Mouse (Mus musculus) gastrocnemius, adult 8-10 months (tissue): Measurements from ENCODE around the gene Fnip2. TPM values are rescaled to one million over a fixed set of nuclear protein-coding genes. Genes with fewer than 3 reads are reported as not detected.
"Not testable (repeated sequence)": the region's sequence is repeated elsewhere in the genome, so short reads cannot be mapped to it uniquely, and the experiment has no call there.

Source experiments
- DNase-seq, 2 experiments: peaks; one replicate each; pipeline ENCODE4 v3.0.0; 2022; ENCODE audit warnings: low spot score in 2 of 2
- total RNA-seq, 4 experiments: library from RNA; stranded (reverse); gene quantifications; 2 replicates each; pipeline ENCODE4 v1.2.4; 2022

Gene Fnip2
- 1 to 10 TPM; 2.8 to 4.3 (median 3.3) TPM for total RNA-seq

GRCm38 (mm10) chr3:79567703-79568362, at the start of gene Fnip2:
Fnip2 (minus strand) TSS chr3:79567796.
- peak; percentile 77 to 85 for DNase-seq

- DNase-seq, result no peak
Measured at GRCm38 (mm10) chr3:79609886-79610285, 42.3 kb upstream of the Fnip2 start.

GRCm38 (mm10) chr3:79595468-79595867, 27.9 kb upstream of the Fnip2 start:
- DNase-seq, result no peak

DNA sequence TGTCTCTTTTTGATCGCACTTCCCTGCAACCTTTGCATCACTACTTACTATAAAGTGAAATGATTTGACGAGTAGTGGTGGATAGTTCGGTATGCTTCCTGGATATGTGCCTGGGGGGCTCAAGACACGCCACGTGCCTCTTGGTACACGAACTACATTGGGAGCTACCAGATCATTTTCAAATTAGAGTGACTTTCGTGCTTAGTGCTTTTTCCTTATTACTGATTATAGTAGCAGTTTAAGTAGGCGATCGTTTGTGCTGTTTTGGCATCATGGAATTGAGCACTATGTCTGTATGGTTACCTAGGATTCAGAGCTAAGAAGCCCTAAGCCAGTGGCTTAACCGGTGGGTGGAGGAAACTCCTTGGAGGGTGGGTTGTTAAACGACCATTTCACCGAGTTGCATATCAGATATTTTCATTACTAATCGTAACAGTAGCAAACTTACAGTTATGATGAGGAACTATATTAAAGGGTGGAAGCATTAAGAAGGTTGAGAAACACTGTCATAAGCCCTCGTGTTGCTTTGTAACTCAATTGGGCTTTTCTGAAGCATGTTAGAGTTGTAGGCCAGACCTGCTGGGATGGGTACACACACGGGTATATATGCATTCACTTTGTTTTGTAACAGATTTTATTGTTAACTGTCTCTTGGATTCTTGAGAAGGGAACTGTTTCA, 24.3 kb upstream of the Fnip2 start:
- DNase-seq, result no peak

GRCm38 (mm10) chr3:79590863-79591792, 23.5 kb upstream of the Fnip2 start, which contains the start of gene Ppid:
Ppid (plus strand) TSS chr3:79591342.
- peak; percentile 44 to 61 for DNase-seq

DNA sequence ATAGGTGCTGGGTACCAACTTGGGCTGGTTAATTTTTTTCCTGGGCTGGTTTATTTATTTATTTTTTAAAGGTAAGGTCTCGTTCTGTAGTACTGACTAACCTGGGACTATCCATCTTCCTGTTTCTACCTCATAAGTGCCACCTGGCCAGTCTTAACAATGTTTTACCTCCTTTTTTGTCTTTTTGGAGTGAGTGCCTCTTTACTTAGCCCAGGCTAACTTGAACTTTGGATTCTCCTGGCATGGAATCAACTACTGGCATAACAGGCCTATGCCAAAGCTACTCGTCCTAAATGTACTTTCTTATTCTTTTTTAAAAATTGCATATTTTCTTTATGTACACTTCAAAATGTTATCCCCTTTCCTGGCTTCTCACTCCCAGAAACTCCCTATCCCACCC, 22.1 kb upstream of the Fnip2 start:
- no peak for DNase-seq

DNA sequence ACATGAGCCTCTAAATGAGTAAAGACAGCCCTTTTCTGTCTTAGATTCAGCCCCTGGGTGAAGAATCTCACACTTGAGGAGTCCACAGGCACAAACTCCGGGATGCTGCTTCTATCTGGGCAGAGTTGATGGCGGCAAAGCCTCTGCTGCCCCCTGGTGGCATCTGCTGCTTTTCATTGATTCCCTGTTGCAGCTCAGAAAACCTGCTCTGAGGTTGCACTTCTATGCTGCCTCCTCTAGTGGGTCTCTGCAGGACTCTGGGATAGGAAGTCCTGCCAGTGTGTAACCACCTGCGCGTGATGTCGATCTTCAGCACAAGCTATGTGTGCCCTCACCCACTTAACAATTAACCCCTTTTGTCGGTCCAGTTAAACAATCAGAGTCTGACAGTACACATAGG, 19.2 kb upstream of the Fnip2 start:
- DNase-seq, result peak; percentile 84 to 85

DNA sequence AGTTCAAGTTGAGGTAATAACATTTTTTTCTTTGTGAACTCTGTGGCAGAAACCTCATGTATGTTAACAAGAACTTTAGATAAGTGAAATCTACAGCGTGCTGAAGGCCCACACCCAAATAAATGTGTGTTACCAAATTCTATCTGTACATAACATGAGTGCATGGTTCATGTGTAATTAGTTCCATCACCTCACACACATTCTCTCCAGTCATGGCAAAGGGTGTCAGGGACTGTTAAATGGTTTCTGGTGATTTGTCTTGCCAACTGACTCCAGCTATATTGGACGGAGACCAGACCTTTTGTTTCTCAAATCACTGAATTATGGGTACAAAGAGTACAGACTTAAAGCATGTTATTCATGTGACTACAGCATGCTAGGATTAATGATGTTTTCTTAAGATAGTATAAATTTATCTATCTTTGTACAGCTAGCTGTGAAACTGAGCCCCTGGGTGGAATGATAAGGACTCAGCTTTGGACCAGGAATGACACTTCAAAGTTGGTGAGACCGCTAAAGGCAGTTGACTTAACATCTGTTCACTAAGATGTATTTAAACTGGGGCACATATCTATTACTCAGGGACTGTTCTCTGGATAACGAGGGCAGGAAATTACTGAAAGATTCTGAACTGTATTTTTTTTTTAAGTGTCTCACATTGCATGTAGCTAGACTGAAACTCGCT, 12.4 kb upstream of the Fnip2 start:
- DNase-seq, result no peak

- DNase-seq, result no peak
Measured at GRCm38 (mm10) chr3:79578164-79578563, 10.6 kb upstream of the Fnip2 start.

- DNase-seq, result no peak
Measured at GRCm38 (mm10) chr3:79577606-79578005, 10.0 kb upstream of the Fnip2 start.

GRCm38 (mm10) chr3:79576865-79577264, 9.3 kb upstream of the Fnip2 start:
- DNase-seq, result no peak

- no peak for DNase-seq
Measured at GRCm38 (mm10) chr3:79576468-79576816, 8.8 kb upstream of the Fnip2 start.

DNA sequence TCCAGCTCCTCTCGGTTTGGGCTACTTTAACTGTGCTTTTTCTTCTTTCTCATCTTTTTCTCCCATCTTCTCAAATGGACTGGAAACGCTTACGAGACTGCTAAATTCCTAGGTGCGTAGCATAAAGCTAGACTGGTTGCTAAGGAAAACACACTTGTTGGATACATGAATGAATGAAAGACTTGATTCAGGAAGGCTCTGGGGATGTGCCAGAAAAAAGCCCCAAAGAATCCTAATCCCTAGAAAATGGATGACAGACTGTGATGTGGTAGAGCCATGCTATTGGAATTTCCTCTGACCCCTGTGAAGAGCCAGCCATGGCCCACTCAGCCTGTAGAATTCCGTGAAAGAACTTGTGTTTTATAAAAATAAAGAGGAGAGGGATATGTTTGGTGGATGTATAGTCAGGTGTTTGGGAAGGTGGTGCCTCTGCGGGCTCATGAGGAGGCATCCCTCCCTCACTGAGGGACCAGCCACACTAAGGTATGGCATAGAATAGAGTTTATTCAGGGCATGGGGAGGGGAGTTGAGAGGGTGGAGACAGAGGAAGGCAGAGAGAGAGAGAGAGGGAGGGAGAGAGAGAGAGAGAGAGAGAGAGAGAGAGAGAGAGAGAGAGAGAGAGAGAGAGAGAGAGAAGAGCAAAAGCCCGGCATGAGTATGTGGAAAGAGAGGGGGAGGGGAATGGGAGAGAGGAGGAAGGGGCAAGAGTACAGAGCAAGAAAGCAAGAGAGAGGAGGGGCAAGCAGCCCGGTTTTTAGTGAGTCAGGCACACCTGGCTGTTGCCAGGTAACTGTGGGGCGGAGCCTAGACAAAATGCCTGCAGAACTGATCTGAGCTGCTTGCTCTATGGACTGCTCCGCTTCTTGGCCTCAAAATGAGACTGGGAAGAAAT, 8.2 kb upstream of the Fnip2 start:
- DNase-seq, result no peak

- DNase-seq, result no peak
Measured at GRCm38 (mm10) chr3:79574336-79574735, 6.7 kb upstream of the Fnip2 start.

GRCm38 (mm10) chr3:79573376-79573775, 5.8 kb upstream of the Fnip2 start:
- DNase-seq, result not testable (repeated sequence)

DNA sequence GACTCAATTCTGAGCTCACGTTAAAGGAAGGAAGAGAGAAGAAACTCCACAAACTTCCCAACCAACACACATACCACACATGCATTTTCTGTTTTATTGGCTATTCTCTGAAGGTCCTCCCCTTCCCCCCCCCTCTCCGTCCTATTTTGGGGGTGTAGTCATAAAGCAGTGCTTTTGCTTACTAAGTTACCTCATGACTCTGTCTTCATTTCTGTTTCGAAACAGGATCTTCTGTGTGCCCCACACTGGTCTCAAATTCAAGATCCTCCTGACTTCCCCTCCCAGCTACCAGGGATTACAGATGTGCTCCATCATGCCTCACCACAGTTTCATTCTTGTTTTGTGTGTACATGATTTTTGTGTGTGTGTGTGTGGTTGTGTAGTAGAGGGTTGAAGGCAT, 4.8 kb upstream of the Fnip2 start:
- DNase-seq, result no peak

GRCm38 (mm10) chr3:79569351-79569681, 1.7 kb upstream of the Fnip2 start:
- no peak for DNase-seq

DNA sequence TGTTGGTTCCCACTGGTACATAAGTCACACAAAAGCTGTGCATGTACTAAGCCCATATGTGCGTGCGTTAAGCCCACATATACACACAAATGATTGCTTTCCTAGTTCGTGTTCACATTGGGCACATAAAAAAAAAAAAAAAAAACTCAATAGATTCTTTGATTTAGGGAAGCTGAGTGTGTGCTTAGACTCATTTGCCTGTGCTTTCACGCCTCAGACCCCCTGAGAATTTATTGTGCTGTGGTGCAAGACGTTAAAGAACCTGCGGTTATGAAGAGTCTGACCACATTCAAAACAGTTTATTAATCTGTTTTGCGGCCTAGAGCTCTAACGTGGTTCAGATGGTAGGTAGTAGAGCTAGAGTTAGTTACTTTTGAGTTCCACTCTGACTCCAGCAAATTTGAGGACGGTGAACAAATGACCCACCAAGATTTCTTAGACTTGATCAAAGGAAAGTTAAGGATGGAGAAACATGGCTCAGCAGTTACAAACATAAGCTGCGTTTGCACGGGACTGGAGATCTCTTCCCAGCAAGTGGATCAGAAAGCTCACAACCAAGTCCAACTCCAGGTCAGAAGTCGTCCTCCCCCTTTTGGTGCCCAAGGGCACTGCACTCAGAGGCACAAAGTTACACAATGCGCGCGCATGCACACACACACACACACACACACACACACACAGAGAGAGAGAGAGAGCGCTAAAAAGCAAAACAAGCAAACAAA, 1.2 kb upstream of the Fnip2 start:
- DNase-seq, result no peak

GRCm38 (mm10) chr3:79566716-79567691, 592 bp downstream of the Fnip2 start:
- DNase-seq, result peak in 1 of 2 experiments; percentile 45
